Mouse (Mus musculus): ENCODE results near the gene Rab5a. TPM values are rescaled to one million over a fixed set of nuclear protein-coding genes. Genes with fewer than 3 reads are reported as not detected.
A peak's percentile ranks its signal among the peaks of the same experiment; 100 is the strongest.
"Not testable (repeated sequence)": the region's sequence is repeated elsewhere in the genome, so short reads cannot be mapped to it uniquely, and the experiment has no call there.

The Rab5a gene
- total RNA-seq (2021): 10 to 100 TPM; 68.0 to 68.2 TPM

- DNase-seq: peak; percentile 100
Measured at GRCm38 (mm10) chr17:53478858-53479603, at the start of gene Rab5a. Gene Rab5a, plus strand, starts transcription at chr17:53479234.

- DNase-seq: no peak
Measured at GRCm38 (mm10) chr17:53456152-53456551, 22.9 kb upstream of the Rab5a start.

GRCm38 (mm10) chr17:53456742-53457141 lies 22.3 kb upstream of the Rab5a start:
- DNase-seq: no peak

GRCm38 (mm10) chr17:53462603-53463495 lies 16.2 kb upstream of the Rab5a start, which contains the start of gene Efhb:
Gene Efhb, minus strand, starts transcription at chr17:53463321.
- DNase-seq: peak; percentile 93

GRCm38 (mm10) chr17:53463496-53463840 lies 15.6 kb upstream of the Rab5a start:
- no peak for DNase-seq

- DNase-seq: no peak
Measured at GRCm38 (mm10) chr17:53465569-53465968, 13.5 kb upstream of the Rab5a start.

- DNase-seq: no peak
Measured at GRCm38 (mm10) chr17:53468697-53469096, 10.3 kb upstream of the Rab5a start.

- DNase-seq: no peak
Measured at GRCm38 (mm10) chr17:53478066-53478857, 772 bp upstream of the Rab5a start.

- peak; percentile 60 for DNase-seq
Measured at GRCm38 (mm10) chr17:53479604-53480041, 589 bp downstream of the Rab5a start.

GRCm38 (mm10) chr17:53480433-53480832 lies 1.4 kb downstream of the Rab5a start:
- no peak for DNase-seq

- no peak for DNase-seq
Measured at GRCm38 (mm10) chr17:53488291-53489006, 9.4 kb downstream of the Rab5a start.

- DNase-seq: no peak
Measured at GRCm38 (mm10) chr17:53489007-53489378, 10.0 kb downstream of the Rab5a start.

GRCm38 (mm10) chr17:53502966-53503365 lies 23.9 kb downstream of the Rab5a start:
- DNase-seq: no peak

GRCm38 (mm10) chr17:53512311-53512951 lies 33.4 kb downstream of the Rab5a start:
- peak; percentile 17 for DNase-seq

GRCm38 (mm10) chr17:53519364-53519763 lies 40.3 kb downstream of the Rab5a start:
- DNase-seq: no peak

GRCm38 (mm10) chr17:53520509-53520908 lies 41.5 kb downstream of the Rab5a start:
- no peak for DNase-seq

- no peak for DNase-seq
Measured at GRCm38 (mm10) chr17:53528034-53528433, 49.0 kb downstream of the Rab5a start.

- no peak for DNase-seq
Measured at GRCm38 (mm10) chr17:53531160-53531559, 52.1 kb downstream of the Rab5a start.

GRCm38 (mm10) chr17:53532425-53532824 lies 53.4 kb downstream of the Rab5a start:
- peak; percentile 56 for DNase-seq

- DNase-seq: not testable (repeated sequence)
Measured at GRCm38 (mm10) chr17:53539351-53539750, 60.3 kb downstream of the Rab5a start, which contains the start of gene Pp2d1. Gene Pp2d1, minus strand, starts transcription at chr17:53539451.

GRCm38 (mm10) chr17:53542536-53542935 lies 63.5 kb downstream of the Rab5a start:
- no peak for DNase-seq

Measured in heart, postnatal 4 days (tissue).